Mouse (Mus musculus): Measurements from ENCODE around the gene Mepce. TPM values are rescaled to one million over a fixed set of nuclear protein-coding genes. Genes with fewer than 3 reads are reported as not detected.
A peak's percentile ranks its signal among the peaks of the same experiment; 100 is the strongest.
"Not testable (repeated sequence)": the region's sequence is repeated elsewhere in the genome, so short reads cannot be mapped to it uniquely, and the experiment has no call there.

Gene Mepce
- polyA plus RNA-seq, 3 experiments from 2014 or later, result 13.1 to 32.7 (median 29.8) TPM

GRCm38 (mm10) chr5:137756882-137757661 is 30.4 kb downstream of the Mepce start:
- peak; percentile 70 for ATAC-seq

- no peak for ATAC-seq
Measured at GRCm38 (mm10) chr5:137756106-137756505, 31.3 kb downstream of the Mepce start.

GRCm38 (mm10) chr5:137755425-137755824 is 32.0 kb downstream of the Mepce start:
- no peak for ATAC-seq

- no peak for ATAC-seq
Measured at GRCm38 (mm10) chr5:137753111-137753832, 34.2 kb downstream of the Mepce start.

GRCm38 (mm10) chr5:137751988-137752387 is 35.5 kb downstream of the Mepce start:
- ATAC-seq, result no peak

DNA sequence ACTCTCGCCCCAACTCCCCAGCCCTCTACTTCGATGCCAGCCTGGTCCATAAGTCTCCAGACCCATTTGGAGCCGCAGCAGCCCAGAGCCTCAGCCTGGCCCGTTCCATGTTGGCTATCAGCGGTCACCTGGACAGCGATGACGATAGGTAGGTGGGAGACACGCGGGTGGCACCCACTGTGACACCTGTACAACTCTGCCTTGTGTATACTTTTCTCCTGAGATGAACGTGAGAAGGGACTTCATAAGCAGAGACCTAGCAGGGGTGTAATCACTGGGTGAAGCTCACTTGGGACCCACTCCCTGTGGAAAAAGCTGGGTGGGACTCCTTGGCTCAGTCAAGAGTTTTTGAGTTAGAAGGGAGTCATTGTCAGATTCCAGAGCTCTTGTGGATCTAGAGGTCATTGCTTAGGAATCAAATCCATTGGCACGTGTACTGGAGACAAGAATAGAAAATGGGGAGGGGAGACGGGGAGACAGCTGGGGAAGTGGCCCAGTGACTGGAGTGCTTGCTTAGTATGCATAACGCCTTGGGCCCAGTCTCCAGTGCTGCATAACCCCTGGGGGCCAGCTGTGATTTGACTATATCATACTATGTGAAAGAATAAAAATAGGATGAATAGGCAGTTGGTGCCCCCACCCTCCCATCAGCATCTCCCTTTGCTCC is 36.1 kb downstream of the Mepce start:
- ATAC-seq, result no peak

DNA sequence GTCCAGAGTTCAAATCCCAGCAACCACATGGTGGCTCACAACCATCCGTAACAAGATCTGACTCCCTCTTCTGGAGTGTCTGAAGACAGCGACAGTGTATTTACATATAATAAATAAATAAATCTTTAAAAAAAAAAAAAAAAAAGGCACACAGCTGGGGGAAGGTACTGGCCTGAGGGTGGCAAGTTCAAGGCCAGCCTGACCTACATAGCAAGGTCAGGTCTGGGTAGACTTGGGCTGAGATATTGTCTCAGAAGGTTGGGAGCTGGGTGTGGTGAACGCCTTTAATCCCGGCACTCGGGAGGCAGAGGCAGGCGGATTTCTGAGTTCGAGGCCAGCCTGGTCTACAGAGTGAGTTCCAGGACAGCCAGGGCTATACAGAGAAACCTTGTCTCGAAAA is 37.2 kb downstream of the Mepce start:
- ATAC-seq, result not testable (repeated sequence)

GRCm38 (mm10) chr5:137749196-137749836 is 38.1 kb downstream of the Mepce start:
- ATAC-seq, result peak; percentile 36

GRCm38 (mm10) chr5:137748130-137748770 is 39.2 kb downstream of the Mepce start:
- ATAC-seq, result no peak

- no peak for ATAC-seq
Measured at GRCm38 (mm10) chr5:137747326-137747961, 40.0 kb downstream of the Mepce start.

GRCm38 (mm10) chr5:137746851-137747325 is 40.6 kb downstream of the Mepce start:
- ATAC-seq, result no peak

DNA sequence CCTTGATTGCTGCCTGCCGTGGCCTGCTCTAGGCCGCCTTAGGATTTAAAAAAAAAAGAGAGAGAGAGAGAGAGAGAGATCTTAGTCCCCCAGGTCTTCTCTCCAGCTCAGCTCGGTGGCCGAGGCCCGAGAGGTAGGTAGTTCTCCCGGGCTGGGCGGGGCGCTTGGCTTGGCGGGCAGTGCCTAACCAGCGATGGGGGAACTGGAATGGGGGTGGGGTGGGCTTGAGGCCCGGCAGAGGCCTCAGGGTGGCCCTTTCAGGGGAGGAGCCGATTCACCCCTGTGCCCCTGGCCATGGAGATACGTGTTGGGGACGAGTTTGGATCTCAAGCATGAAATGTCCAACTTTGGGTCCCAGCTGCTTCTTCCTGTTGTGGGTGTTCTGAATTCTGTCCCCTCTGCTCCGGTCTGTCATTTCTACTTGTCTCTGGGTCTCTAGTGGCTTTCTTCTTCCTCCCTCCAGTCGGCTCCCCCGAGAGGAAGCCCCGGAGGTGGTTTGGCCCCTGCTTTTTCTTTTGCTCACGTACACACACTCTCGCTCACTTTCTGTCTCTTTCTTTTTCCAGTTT is 41.1 kb downstream of the Mepce start:
- peak; percentile 10 for ATAC-seq

- ATAC-seq, result peak; percentile 78
Measured at GRCm38 (mm10) chr5:137745214-137746171, 42.0 kb downstream of the Mepce start, which contains the start of gene Tsc22d4. Gene Tsc22d4 (plus strand): TSS chr5:137745730.

DNA sequence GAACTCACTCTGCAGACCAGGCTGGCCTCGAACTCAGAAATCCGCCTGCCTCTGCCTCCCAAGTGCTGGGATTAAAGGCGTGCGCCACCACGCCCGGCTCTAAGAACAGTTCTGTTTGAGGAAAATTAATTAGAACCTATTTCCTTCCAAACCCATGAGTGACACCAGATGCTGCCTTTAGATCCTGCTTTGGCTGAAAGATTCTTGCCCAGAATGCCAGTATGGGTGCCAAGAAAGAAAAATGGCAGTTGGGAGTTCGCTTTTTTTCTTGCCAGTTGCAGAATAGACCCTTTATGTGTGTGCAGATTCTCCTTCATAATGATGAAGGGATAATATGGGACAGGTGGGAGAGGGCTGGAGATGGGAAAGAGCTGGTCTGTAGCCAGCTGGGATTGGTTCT is 43.3 kb downstream of the Mepce start:
- ATAC-seq, result no peak

DNA sequence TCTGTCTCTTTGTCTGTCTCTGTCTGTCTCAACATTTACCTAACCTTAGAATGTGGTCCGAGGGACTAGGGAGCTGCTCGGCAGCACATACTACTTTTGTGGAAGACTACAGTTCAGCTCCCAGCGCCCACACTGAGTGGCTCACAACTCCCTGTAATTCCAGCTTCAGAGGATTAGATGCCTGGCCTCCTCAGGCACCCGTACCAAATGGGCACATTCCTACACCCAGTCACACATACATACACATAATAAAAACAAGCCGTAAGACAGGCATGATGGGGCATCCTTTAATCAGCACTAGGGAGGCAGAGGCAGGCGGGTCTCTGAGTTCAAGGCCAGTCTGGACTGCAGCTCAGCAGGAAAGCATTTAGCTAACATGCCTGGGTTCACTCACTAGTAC is 44.6 kb downstream of the Mepce start:
- no peak for ATAC-seq

DNA sequence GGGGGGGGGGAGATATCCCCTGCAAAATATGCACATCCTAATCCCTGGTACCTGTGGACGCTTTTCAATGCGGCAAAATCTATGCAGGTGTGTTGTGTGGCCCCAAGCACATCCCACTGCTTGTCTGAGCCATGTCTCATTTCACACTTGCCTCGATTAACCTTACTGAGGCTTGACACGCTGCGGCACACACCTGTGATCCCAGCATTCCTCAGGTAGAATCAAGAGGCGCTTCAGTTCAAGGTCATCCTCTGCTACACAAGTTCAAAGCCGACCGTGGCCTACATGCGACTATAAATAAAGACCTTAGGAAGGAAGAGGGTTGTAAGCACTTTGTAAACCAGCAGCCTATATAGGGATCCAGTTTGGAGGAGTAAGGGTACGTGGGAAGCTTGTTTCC is 45.4 kb downstream of the Mepce start:
- no peak for ATAC-seq

- peak; percentile 36 for ATAC-seq
Measured at GRCm38 (mm10) chr5:137741023-137741931, 46.2 kb downstream of the Mepce start, which contains the start of gene Nyap1. Gene Nyap1 (minus strand): TSS chr5:137741607.

- no peak for ATAC-seq
Measured at GRCm38 (mm10) chr5:137740506-137740905, 46.9 kb downstream of the Mepce start.

GRCm38 (mm10) chr5:137739471-137739870 is 48.0 kb downstream of the Mepce start:
- no peak for ATAC-seq

All from inflammation-experienced regulatory T-cells, adult 6 months (primary cell).